Mouse (Mus musculus): ENCODE measurements around the gene Anxa8. TPM values are rescaled to one million over a fixed set of nuclear protein-coding genes. Genes with fewer than 3 reads are reported as not detected.

Anxa8 gene
- polyA plus RNA-seq, 1 experiment from 2014 or later, result 0.91 TPM

GRCm38 (mm10) chr14:34087856-34088398 lies 2.1 kb downstream of the Anxa8 start:
- no peak overlapping the region for H3K4me2 ChIP-seq
- WGBS, result 72% methylated on average over 2 of the region's 2 CpGs
- H3K4me1 ChIP-seq, result no peaks in the 10 kb centered on the region
- H3K27me3 ChIP-seq (replicated peaks), result peaks cover 15% of the 10 kb centered on the region; the same call in 1 of the 2 replicates
- no peaks in the 10 kb centered on the region for H3K9me3 ChIP-seq
- ATAC-seq (ENCODE audit: extremely low read depth, insufficient number of reproducible peaks, low FRiP score, low TSS enrichment), result no peak
- H3K36me3 ChIP-seq, result no peaks in the 10 kb centered on the region
- H3K9ac ChIP-seq, result no peak overlapping the region
- H3K4me3 ChIP-seq, result no peak overlapping the region
- no peak overlapping the region for H3K27ac ChIP-seq (replicated peaks)

- WGBS, result 76% methylated on average over 8 of the region's 8 CpGs
- H3K9ac ChIP-seq, result no peak overlapping the region
- no peak overlapping the region for H3K4me2 ChIP-seq
- H3K4me3 ChIP-seq, result no peak overlapping the region
- H3K9me3 ChIP-seq, result no peaks in the 10 kb centered on the region
- no peak for ATAC-seq (ENCODE audit: extremely low read depth, insufficient number of reproducible peaks, low FRiP score, low TSS enrichment)
- H3K27me3 ChIP-seq (replicated peaks), result peaks cover 5% of the 10 kb centered on the region; the same call in 1 of the 2 replicates
- no peaks in the 10 kb centered on the region for H3K36me3 ChIP-seq
- no peak overlapping the region for H3K27ac ChIP-seq (replicated peaks)
- no peaks in the 10 kb centered on the region for H3K4me1 ChIP-seq
These were observed 4.0 kb downstream of the Anxa8 start for GRCm38 (mm10) chr14:34089796-34090195.

- WGBS, result 70% methylated on average over 5 of the region's 5 CpGs
- H3K9ac ChIP-seq, result no peak overlapping the region
- no peaks in the 10 kb centered on the region for H3K4me1 ChIP-seq
- H3K27ac ChIP-seq (replicated peaks), result no peak overlapping the region
- no peaks in the 10 kb centered on the region for H3K9me3 ChIP-seq
- peaks cover 5% of the 10 kb centered on the region; the same call in 1 of the 2 replicates for H3K27me3 ChIP-seq (replicated peaks)
- no peak overlapping the region for H3K4me3 ChIP-seq
- no peak for ATAC-seq (ENCODE audit: extremely low read depth, insufficient number of reproducible peaks, low FRiP score, low TSS enrichment)
- no peak overlapping the region for H3K4me2 ChIP-seq
- no peaks in the 10 kb centered on the region for H3K36me3 ChIP-seq
These were observed 5.7 kb downstream of the Anxa8 start for GRCm38 (mm10) chr14:34091475-34091874.

GRCm38 (mm10) chr14:34092856-34093255 lies 7.1 kb downstream of the Anxa8 start:
- H3K9me3 ChIP-seq, result no peaks in the 10 kb centered on the region
- no peaks in the 10 kb centered on the region for H3K4me1 ChIP-seq
- no peak overlapping the region for H3K4me3 ChIP-seq
- H3K27ac ChIP-seq (replicated peaks), result no peak overlapping the region
- WGBS, result 65% methylated on average over 1 of the region's 1 CpGs
- H3K9ac ChIP-seq, result no peak overlapping the region
- no peak overlapping the region for H3K4me2 ChIP-seq
- H3K27me3 ChIP-seq (replicated peaks), result no peaks in the 10 kb centered on the region; the same call in 1 of the 2 replicates
- ATAC-seq (ENCODE audit: extremely low read depth, insufficient number of reproducible peaks, low FRiP score, low TSS enrichment), result no peak
- no peaks in the 10 kb centered on the region for H3K36me3 ChIP-seq

GRCm38 (mm10) chr14:34096161-34096560 lies 10.4 kb downstream of the Anxa8 start:
- H3K36me3 ChIP-seq, result no peaks in the 10 kb centered on the region
- H3K4me1 ChIP-seq, result no peaks in the 10 kb centered on the region
- 69% methylated on average over 5 of the region's 5 CpGs for WGBS
- no peak overlapping the region for H3K9ac ChIP-seq
- H3K4me3 ChIP-seq, result no peak overlapping the region
- no peaks in the 10 kb centered on the region for H3K9me3 ChIP-seq
- no peak overlapping the region for H3K4me2 ChIP-seq
- no peak overlapping the region for H3K27ac ChIP-seq (replicated peaks)
- ATAC-seq (ENCODE audit: extremely low read depth, insufficient number of reproducible peaks, low FRiP score, low TSS enrichment), result no peak
- H3K27me3 ChIP-seq (replicated peaks), result no peaks in the 10 kb centered on the region

GRCm38 (mm10) chr14:34102601-34103000 lies 16.8 kb downstream of the Anxa8 start, which contains the start of gene A630023A22Rik:
Gene A630023A22Rik, minus strand, starts transcription at chr14:34102754.
- ATAC-seq (ENCODE audit: extremely low read depth, insufficient number of reproducible peaks, low FRiP score, low TSS enrichment), result no peak
- Histone ChIP-seq H3K27me3 (replicated peaks) (no peaks in the 10 kb centered on the region), H3K9me3 (no peaks in the 10 kb centered on the region), H3K4me1 (peaks cover 25% of the 10 kb centered on the region), H3K27ac (replicated peaks) (peak within 1 kb of the TSS; percentile 45; the same call in 1 of the 2 replicates), H3K9ac (no peak within 1 kb of the TSS), H3K4me3 (no peak within 1 kb of the TSS), H3K36me3 (no peaks in the 10 kb centered on the region), H3K4me2 (no peak within 1 kb of the TSS)
- 65% methylated on average over 5 of the region's 5 CpGs for WGBS

GRCm38 (mm10) chr14:34103855-34104254 lies 18.1 kb downstream of the Anxa8 start:
- H3K9me3 ChIP-seq, result no peaks in the 10 kb centered on the region
- peaks cover 25% of the 10 kb centered on the region for H3K4me1 ChIP-seq
- WGBS, result 34% methylated on average over 3 of the region's 3 CpGs
- H3K27me3 ChIP-seq (replicated peaks), result no peaks in the 10 kb centered on the region
- no peak overlapping the region for H3K9ac ChIP-seq
- H3K4me2 ChIP-seq, result no peak overlapping the region
- H3K36me3 ChIP-seq, result no peaks in the 10 kb centered on the region
- peak overlapping the region; percentile 45; the same call in 1 of the 2 replicates for H3K27ac ChIP-seq (replicated peaks)
- H3K4me3 ChIP-seq, result no peak overlapping the region
- ATAC-seq (ENCODE audit: extremely low read depth, insufficient number of reproducible peaks, low FRiP score, low TSS enrichment), result no peak

- no peak; the same call in 1 of the 2 replicates for ATAC-seq (ENCODE audit: extremely low read depth, insufficient number of reproducible peaks, low FRiP score, low TSS enrichment)
- H3K36me3 ChIP-seq, result no peaks in the 10 kb centered on the region
- H3K27me3 ChIP-seq (replicated peaks), result no peaks in the 10 kb centered on the region
- H3K9ac ChIP-seq, result no peak overlapping the region
- H3K4me3 ChIP-seq, result no peak overlapping the region
- no peak overlapping the region for H3K27ac ChIP-seq (replicated peaks)
- peaks cover 25% of the 10 kb centered on the region for H3K4me1 ChIP-seq
- H3K4me2 ChIP-seq, result no peak overlapping the region
- no peaks in the 10 kb centered on the region for H3K9me3 ChIP-seq
- 20% methylated on average over 8 of the region's 8 CpGs for WGBS
These were observed 19.1 kb downstream of the Anxa8 start for GRCm38 (mm10) chr14:34104892-34105291.

GRCm38 (mm10) chr14:34106389-34107062 lies 20.7 kb downstream of the Anxa8 start:
- peaks cover 25% of the 10 kb centered on the region for H3K4me1 ChIP-seq
- no peaks in the 10 kb centered on the region for H3K36me3 ChIP-seq
- H3K9me3 ChIP-seq, result no peaks in the 10 kb centered on the region
- no peaks in the 10 kb centered on the region for H3K27me3 ChIP-seq (replicated peaks)
- no peak overlapping the region for H3K9ac ChIP-seq
- no peak overlapping the region for H3K4me3 ChIP-seq
- no peak overlapping the region for H3K27ac ChIP-seq (replicated peaks)
- no peak overlapping the region for H3K4me2 ChIP-seq
- no peak for ATAC-seq (ENCODE audit: extremely low read depth, insufficient number of reproducible peaks, low FRiP score, low TSS enrichment)
- 51% methylated on average over 11 of the region's 12 CpGs for WGBS

GRCm38 (mm10) chr14:34107594-34107993 lies 21.8 kb downstream of the Anxa8 start:
- 55% methylated on average over 4 of the region's 4 CpGs for WGBS
- Histone ChIP-seq H3K4me1 (peaks cover 25% of the 10 kb centered on the region), H3K4me2 (no peak overlapping the region), H3K27ac (replicated peaks) (no peak overlapping the region), H3K9me3 (no peaks in the 10 kb centered on the region), H3K4me3 (no peak overlapping the region), H3K9ac (no peak overlapping the region), H3K27me3 (replicated peaks) (no peaks in the 10 kb centered on the region), H3K36me3 (no peaks in the 10 kb centered on the region)
- no peak for ATAC-seq (ENCODE audit: extremely low read depth, insufficient number of reproducible peaks, low FRiP score, low TSS enrichment)

- Histone ChIP-seq H3K27me3 (replicated peaks) (no peaks in the 10 kb centered on the region), H3K4me3 (no peak overlapping the region), H3K4me2 (no peak overlapping the region), H3K36me3 (no peaks in the 10 kb centered on the region), H3K27ac (replicated peaks) (no peak overlapping the region), H3K9me3 (no peaks in the 10 kb centered on the region), H3K9ac (no peak overlapping the region), H3K4me1 (peaks cover 8% of the 10 kb centered on the region)
- 72% methylated on average over 4 of the region's 4 CpGs for WGBS
- no peak for ATAC-seq (ENCODE audit: extremely low read depth, insufficient number of reproducible peaks, low FRiP score, low TSS enrichment)
These were observed 28.5 kb downstream of the Anxa8 start for GRCm38 (mm10) chr14:34114311-34114710.
